Mouse (Mus musculus) CD4-positive, CD25-positive, alpha-beta regulatory T cell, adult 9 weeks (primary cell): ENCODE data around the gene Tlk2. TPM values are rescaled to one million over a fixed set of nuclear protein-coding genes. Genes with fewer than 3 reads are reported as not detected.

Experiments used
- polyA plus RNA-seq: library from polyadenylated mRNA; unstranded; fragments of 100-300 nt; shearing (Covaris generic); gene quantifications from one replicate; pipeline ENCODE4 v1.2.1, GENCODE M21; 2017

The Tlk2 gene
- polyA plus RNA-seq = 15.5 TPM

GRCm38 (mm10) chr11:105178516-105178915 is at the start of gene Tlk2:
Gene Tlk2, plus strand, starts transcription at chr11:105178807.

GRCm38 (mm10) chr11:105146593-105146992 is 32.0 kb upstream of the Tlk2 start, which contains the start of gene Gm10842:
Gene Gm10842, plus strand, starts transcription at chr11:105146893.

GRCm38 (mm10) chr11:105292124-105293071 is 113.8 kb downstream of the Tlk2 start, which contains the start of gene Mrc2:
Gene Mrc2, plus strand, starts transcription at chr11:105292643.

Other genes with a start within 250 kb of the Tlk2 start
- gene Efcab3, start 115.2 kb upstream of the Tlk2 start, polyA plus RNA-seq = not detected
- gene Mettl2, start 52.4 kb upstream of the Tlk2 start, polyA plus RNA-seq = 28.9 TPM
- not detected for gene Gm10842, start 31.9 kb upstream of the Tlk2 start, polyA plus RNA-seq
- gene Mrc2, start 113.8 kb downstream of the Tlk2 start, polyA plus RNA-seq = not detected